Mouse (Mus musculus) kidney, postnatal 25 days (tissue): ENCODE measurements around the gene Gm7361.
"Not testable (repeated sequence)": the region's sequence is repeated elsewhere in the genome, so short reads cannot be mapped to it uniquely, and the experiment has no call there.

ENCODE experiments used
- DNase-seq, 2 experiments: peaks; one replicate each; pipeline ENCODE4 v3.0.0; 2021; ENCODE audit warnings: mixed read lengths in 2 of 2

Gene Gm7361

DNA sequence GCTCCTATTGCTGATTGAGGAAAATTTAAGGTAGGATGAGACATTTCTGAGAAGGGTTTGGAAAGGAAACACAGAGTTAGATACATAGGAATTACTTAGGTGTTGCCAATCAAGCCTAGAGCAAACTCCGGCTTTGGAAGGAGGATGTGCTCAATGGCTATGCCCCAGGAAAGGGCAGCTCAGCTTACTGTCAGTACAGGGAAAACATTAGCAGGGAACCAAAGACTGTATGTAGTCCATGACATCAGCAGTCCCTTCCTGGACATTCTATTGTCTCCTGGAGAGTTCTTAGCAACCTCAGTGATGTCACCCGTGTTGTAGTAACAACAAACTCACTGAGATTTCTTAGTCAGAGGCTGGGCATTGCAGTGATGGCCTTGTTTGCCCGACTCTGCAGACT lies at the start of gene Gm7361:
Gene Gm7361, plus strand, starts transcription at position 301 of the 400 bp plus-strand sequence.
- not testable (repeated sequence) for DNase-seq

DNA sequence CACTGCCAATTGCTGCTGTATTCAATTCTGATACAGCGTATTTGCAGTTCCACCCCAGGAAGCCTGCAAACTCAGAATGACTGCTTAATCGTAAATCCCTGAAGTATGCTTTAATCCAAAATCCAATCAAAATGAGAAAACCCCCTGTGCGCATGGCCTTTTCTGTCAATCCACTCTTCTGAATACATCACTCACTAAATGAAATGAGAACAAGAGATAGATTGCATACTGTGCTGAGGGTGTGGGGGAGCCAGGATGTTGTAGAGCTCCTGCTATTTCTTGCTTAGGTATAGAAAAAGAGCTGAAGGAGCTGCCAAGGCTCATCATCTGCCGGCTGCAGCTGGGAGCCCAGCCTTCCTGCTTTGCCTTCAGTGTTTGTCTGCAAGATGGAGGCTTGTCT lies 46.5 kb upstream of the Gm7361 start:
- no peak for DNase-seq

DNA sequence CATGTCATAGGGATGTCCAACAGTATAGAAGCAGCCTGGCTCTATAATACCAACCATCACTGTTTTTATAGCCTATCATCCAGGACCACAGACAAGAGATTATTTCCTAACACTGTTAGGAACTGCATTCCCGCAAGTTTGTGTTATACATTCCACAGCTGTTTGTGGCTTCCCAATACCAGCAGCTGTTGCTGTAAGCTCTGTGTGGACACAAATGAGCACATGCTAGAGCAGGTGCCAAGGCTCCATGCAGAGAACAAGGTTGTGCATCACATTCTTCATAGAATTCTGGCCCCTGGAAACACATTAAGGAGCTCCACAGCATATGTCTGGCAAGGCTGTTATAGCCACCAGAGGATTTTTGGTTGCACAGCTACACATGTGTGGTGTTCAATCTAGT lies 35.4 kb upstream of the Gm7361 start:
- DNase-seq: no peak

DNA sequence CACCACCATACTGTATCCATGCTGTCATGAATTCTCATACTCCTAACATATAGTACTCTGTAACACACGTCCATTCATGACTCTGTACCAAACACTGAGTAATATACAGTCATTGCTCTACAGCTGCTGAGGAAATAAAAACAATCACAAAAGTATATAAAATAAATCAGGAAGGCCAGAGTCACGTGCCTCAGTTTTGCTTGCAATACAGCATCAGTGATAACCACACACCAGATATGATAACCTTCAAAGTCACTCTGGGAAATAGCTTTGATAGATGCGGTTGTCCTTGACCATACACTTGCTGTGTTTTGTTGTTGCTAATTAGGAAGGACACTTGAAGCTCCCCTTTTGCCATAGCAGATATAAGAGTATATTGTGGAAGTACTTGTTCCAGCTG lies 9.2 kb downstream of the Gm7361 start:
- not testable (repeated sequence) for DNase-seq

DNA sequence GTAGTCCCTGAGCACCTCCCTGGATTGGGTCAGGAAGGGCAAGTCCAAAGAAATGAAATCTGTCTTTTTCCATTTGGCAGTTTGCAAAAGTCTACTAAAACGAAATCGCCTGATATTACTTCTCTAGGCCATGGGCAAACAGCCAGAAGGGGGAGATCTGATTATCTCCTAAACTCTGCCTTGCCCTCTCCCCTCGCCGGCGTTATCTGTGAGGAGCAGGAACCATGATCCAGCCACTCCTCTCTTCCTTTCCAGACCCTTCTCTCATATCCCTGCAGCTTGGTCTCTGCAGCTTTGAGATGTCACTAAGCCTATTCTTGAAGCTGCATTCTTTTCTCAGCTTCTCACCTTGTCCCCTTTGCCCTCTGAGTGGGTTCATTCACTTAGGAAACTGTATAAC lies 22.9 kb downstream of the Gm7361 start:
- no peak for DNase-seq

DNA sequence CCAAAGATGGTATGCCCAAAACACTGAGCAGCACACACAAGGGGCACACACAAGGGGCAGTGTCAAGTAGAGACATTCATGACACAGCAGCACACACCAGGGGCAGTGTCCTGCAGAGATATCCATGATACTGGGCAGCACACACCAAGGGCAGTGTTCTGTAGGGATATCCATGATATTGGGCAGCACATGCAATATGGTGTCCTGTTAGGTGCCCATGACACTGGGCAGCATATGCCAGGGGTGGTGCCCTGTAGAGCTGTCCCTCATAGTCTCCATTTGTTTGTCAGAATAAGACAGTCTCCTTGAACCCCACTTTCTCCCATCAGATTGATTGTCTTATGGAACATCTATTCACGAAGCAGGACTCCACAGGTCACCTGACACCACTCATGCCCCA lies 24.2 kb downstream of the Gm7361 start:
- DNase-seq: no peak

DNA sequence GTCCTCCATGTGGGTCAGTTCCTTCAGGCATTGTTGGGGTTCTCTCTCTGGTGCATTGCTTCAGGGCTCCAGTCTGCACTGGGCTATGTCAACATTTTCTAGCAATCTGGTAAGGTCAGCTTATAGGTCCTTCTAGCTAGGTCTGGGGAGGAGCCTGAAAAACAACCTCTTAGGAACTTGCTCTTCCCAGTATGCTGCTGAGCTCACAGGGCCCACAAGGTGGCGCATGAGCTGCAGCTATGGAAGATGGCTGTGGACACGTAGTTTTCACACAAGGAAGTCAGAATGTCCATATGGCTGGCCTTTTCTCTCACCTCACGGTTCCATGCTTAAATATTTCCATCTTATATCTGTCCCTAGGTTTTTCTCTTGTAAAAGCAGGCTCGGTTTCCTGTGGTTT lies 24.8 kb downstream of the Gm7361 start:
- DNase-seq: peak; percentile 60 to 70

DNA sequence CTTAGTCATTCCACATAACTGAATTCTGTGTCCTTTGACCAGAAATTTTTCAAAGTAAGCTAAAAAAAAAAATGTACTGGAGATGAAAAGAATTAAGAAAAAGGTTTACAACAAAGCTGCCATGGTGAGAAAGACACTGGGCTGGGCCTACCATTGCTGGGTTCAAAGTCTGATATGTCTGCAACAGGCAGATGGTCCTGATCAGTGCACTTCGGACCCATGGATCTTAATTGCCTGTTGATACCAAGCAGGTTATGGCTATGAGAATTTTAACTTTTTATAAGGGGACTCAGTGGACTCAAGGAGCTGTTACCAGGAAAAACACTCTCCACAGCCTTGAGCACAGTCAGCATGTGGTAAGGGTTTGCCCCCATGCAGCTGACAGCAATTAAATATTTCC lies 25.9 kb downstream of the Gm7361 start:
- no peak for DNase-seq

DNA sequence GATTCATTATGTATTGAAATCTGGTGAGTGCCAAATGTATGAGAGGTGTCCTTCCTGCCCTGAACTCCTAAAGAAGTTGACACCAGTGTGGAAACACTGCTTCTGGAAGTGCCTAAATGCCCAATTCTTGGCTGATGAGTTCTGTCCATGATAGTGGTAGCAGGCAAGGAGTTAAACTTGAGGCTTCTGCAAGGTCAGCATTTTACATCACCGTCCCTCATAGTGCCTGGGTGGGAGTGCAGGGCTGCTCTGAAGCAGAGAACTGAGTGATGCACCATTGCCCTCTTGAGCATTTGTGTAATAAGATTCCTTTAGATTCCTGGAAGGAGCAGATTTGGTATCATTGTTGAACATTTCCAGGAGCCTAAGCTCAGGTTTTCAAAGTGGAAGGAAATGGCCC lies 34.1 kb downstream of the Gm7361 start:
- no peak for DNase-seq

DNA sequence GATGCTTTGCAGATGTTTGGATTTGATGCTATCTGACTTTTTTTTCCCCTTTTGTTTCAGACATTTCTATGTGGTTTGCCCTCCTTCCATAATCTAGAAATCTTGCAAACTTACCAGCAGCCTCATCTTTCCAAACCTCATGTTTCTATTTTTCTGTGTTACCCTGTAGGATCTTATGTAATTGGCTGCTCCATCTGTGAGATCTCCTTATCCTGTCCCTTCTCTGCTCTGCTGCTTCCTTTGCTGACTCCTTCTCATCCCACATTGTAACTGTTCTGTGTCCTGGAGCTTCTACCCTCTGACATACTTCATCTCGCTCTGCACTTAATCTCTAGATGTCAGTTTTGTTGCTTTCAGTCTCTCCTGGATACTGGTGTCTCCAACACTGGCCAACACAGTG lies 35.8 kb downstream of the Gm7361 start:
- DNase-seq: no peak
